Mouse (Mus musculus) T-helper 17 cell (primary cell): ENCODE results near the gene Hsd3b7.
"Not testable (repeated sequence)": the region's sequence is repeated elsewhere in the genome, so short reads cannot be mapped to it uniquely, and the experiment has no call there.

Source experiments
- in situ Hi-C, 2 experiments: fragments of 300-600 bp; cut with MboI, MseI; formaldehyde crosslinking; loops; 1 replicate in 1 of 2; 2 replicates in 1 of 2; pipeline ENCODE4 v1.15.1; 2025; ENCODE audit warnings: high pct_unique_total_duplicates in 2 of 2

The Hsd3b7 gene

DNA sequence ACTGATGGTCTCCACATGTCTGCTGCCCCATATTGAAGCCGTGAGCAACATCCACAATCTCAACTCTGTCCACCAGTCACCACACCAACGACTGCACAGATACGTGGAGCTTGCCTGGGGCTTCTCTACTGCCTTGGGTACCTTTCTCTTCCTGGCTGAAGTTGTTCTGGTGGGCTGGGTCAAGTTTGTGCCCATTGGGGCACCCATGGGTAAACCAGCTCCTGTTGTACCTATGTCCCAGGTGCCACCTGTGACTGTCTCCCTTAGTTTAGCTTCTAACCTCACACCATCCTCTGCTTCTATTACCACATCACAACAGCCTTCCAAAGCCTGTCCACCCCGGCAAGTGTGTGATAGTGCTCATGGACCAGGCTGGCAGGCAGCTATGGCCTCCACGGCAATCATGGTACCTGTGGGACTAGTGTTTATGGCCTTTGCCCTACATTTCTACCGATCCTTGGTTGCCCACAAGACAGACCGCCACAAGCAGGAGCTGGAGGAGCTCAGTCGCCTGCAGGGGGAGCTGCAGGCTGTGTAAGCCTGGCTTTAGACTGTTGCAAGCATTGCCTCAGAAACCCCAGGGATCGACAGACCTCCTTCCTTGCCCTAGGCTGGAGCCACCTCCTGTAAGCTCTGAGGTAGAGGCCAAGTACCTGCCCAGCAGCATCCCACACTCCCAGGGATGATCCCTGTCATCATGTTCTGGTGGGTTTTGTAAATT lies 26.6 kb upstream of the Hsd3b7 start:
- in situ Hi-C loops = no loop called here

DNA sequence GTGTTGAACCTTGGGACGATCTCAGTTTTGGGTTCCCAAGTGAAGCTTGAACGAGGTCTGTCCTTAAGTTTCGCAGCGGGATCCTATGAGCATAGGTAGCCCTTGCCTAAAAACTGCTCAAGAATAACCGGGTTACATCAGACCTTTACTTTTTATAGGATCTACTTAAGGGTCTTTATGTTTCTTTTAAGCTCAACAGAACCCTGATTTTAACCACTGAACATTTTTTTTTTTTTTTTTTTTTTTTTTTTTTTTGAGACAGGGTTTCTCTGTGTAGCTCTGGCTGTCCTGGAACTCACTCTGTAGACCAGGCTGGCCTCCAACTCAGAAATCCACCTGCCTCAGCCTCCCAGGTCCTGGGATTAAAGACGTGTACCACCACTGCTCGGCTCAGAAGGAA lies 24.6 kb upstream of the Hsd3b7 start:
- in situ Hi-C loops = not testable (repeated sequence)

DNA sequence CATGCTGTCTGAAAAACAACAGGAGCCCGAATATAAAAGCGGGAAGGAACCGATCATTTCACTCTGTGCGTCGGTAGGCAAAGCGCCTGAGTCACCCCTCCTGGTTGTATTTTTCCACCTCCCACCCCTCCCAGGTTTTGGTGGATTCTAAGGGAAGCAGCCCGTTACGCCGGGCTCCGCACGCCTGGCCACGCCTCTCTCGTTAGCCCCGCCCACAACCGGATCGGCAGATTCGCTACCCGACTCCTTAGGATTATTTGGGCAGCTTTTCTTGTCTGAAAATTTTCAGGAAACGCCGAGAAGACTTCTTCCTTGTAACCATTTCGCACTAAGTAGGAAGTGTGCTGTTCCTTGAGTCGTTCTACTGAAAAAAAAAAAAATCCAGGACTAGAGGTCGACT lies 24.0 kb upstream of the Hsd3b7 start, which contains the start of gene Setd1a:
Gene Setd1a (plus strand): TSS at position 245 of the 400 bp plus-strand sequence.
- in situ Hi-C loops = no loop called here

DNA sequence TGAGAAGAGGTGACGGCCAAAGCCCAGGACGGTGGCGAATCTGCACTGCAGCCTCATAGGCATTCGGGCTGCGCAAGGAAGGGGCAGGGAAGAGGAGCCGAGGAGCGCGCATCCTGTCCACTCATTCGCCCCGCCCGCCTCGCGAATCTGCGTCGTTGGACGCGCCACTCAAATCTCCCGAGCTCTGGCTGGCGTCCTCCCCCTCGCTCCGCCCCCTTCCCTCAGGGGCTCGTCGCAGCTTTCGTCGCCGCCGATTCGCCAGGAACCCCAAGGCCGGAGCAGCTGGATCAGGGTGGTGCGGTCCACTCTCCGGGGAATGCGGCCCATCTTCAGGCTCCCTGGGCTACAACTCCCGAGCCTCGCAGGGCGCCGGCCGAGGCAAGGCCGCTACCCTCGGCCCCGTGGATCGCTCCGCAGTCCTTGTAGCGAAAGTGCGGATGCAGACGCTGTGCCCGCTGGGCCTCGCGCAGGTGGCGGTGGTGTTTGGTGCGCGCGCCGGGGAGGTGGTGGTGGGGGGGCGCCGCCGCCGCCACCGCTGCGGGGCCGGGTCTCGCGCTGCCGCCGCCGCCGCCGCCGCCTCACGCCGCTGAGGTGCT lies 23.4 kb upstream of the Hsd3b7 start:
- in situ Hi-C loops = no loop called here

DNA sequence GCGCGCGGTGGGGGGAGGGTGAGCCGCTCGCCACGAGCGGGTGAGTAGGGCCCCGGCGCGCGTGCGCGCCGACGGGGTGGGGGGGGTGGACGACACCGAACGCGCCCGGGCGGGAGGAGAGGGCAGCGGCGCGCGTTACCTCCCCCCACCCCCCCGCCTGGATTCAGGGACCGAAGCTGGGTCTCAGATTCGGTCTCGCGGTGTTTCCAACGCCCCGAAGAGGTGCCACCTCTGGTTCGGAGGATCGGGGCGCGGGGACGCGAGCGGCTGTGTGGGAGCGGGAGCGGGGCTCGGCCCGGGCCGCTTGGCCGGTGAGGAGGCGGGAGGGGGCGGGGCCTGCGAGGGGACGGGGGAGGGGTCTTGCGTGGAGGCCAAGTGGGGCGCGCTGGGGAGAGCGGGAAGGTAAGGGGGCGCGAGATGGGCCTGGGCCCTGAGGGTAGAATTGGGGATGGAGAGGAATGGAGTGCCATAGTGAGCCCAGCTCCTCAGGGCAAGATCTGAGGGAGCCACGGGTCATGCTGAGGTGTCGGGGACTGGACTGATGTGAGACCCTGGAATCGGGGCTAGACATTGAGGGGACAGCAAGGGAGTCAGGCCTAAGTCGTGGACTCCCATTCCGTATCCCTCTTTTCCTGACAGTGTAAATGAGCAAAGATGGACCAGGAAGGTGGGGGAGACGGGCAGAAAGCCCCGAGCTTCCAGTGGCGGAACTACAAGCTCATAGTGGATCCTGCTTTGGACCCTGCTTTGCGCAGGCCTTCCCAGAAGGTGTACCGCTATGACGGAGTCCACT lies 22.7 kb upstream of the Hsd3b7 start:
- in situ Hi-C loops = no loop called here

- in situ Hi-C loops = no loop called here
These were observed 22.1 kb upstream of the Hsd3b7 start for GRCm38 (mm10) chr7:127778350-127778749.

GRCm38 (mm10) chr7:127785308-127785707 lies 15.1 kb upstream of the Hsd3b7 start, which contains the start of gene Gm49388:
Gene Gm49388, plus strand, starts transcription at chr7:127785608.
- in situ Hi-C loops = no loop called here

DNA sequence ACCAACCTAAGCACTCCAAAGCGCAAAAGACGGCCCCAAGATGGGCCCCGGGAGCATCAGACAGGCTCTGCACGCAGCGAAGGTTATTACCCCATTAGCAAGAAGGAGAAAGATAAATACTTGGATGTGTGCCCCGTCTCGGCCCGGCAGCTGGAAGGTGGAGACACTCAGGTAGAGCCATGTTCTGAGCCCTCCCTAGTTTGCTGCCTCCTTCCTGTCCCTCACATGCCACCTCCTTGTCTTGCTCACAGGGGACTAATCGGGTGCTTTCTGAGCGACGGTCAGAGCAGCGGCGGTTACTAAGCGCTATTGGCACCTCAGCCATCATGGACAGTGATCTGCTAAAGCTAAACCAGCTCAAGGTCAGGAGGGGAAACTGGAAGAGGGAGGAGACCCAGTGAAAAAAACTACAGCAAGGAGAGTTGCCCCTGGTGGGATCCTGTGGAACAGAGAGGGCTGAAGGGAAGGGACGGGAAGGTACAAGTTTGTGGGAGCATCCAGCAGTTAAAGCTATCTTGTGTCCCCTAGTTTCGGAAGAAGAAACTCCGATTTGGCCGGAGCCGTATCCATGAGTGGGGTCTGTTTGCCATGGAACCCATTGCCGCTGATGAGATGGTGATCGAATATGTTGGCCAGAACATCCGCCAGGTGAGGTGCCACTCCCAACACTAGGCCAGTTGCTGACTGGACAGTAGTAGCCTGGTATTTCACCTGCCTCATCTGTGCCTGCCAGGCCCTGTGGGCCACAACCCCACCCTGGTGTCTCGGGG lies 3.1 kb upstream of the Hsd3b7 start:
- in situ Hi-C loops = no loop called here

GRCm38 (mm10) chr7:127798591-127798990 lies 1.8 kb upstream of the Hsd3b7 start:
- in situ Hi-C loops = no loop called here

DNA sequence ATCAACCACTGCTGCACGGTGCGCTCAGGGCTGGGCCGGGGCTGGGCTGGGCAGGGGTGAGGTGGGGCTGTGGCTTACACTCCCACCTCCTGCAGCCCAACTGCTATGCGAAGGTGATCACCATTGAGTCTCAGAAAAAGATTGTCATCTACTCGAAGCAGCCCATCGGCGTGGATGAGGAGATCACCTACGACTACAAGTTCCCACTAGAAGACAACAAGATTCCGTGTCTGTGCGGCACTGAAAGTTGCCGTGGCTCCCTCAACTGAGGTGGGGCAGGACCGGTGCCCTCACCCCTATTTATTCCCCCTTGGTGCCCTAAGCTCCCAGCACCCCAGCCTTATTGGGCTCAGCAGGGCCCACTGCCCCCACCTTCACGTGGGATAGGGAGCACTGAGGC lies 1.2 kb upstream of the Hsd3b7 start:
- in situ Hi-C loops = no loop called here

- in situ Hi-C loops = no loop called here
These were observed 666 bp upstream of the Hsd3b7 start for GRCm38 (mm10) chr7:127799738-127800137.

GRCm38 (mm10) chr7:127801010-127801621 lies 712 bp downstream of the Hsd3b7 start:
- in situ Hi-C loops = no loop called here

- in situ Hi-C loops = no loop called here
These were observed 1.9 kb downstream of the Hsd3b7 start for GRCm38 (mm10) chr7:127802313-127802712.

DNA sequence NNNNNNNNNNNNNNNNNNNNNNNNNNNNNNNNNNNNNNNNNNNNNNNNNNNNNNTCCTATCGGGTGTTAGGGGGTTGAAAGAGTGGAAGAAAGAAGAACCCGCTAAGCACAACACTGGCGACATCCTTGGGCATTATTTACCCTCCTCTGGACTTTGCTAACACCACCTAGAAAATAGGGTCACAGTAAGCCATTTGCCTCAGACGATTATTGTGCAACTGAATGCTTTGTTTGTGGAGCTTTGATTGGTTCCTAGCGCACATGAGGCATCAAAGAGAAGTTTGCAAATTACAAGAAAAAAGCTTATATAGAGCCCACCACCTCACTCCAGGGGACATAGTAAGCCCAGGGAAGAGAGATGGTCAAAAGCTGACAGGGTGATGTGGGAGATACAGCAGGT lies 8.4 kb downstream of the Hsd3b7 start:
- in situ Hi-C loops = no loop called here

GRCm38 (mm10) chr7:127809846-127810245 lies 9.4 kb downstream of the Hsd3b7 start:
- in situ Hi-C loops = no loop called here

DNA sequence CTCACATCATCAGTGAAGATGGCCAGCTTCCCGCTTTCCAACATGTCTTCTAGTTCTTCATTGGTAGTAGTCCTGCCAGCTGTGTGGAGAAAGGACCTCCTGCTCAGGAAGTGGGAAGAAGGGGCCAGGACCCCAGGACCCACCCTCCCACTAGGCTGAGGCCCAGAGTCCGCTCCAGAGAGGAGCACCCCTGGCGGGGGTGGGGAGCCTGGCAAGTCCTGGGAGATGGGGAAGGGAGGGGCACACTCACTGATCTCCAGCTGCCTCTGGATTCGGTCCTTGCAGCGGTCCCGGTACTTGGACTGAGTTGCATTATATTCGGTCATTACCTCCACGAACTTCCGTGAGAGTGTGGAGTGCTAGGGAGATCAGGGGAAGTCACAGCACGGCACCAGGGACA lies 10.2 kb downstream of the Hsd3b7 start:
- in situ Hi-C loops = no loop called here

GRCm38 (mm10) chr7:127811240-127811639 lies 10.8 kb downstream of the Hsd3b7 start:
- in situ Hi-C loops = no loop called here

DNA sequence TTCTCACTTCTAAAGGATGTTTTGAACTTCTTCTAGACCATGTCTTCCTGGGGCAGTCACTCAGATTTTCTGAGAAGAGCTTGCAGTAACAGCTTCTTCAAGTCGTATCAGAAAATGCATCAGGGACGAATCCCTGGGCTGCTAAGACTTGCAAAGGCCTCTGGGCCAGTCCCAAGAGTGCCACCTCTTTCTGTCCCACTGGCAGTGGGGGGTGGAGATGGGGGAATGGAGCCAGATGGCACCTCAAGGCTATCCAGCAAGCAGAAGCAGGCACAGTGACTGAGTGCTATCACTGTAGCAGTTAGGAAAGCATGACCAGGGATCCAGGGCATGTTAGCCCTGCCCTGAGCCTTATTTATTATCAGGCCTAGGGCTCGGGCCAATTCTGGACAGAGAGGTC lies 11.9 kb downstream of the Hsd3b7 start:
- in situ Hi-C loops = no loop called here

DNA sequence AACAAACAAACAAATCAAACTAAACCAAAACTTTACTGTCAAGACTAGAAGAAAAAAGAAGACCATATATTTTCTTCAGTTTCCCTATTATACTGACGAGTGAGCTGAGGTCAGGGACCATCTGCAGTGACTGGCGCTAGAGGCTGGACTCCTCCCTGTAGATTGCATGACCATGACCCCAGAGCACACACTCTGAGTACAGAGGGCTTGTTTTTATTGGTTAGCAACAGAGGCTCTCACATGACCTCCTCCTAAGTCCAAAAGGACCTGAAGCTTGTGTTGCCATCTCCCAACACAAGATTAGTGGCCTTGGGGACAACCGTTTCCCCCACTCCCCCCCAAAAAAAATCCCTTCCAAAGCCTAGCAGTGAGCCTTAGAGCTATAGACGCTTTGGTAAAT lies 13.4 kb downstream of the Hsd3b7 start:
- in situ Hi-C loops = no loop called here

- in situ Hi-C loops = no loop called here
These were observed 14.0 kb downstream of the Hsd3b7 start for GRCm38 (mm10) chr7:127814241-127814921.
